Mouse (Mus musculus) small intestine, adult 2 months (tissue): ENCODE results near the gene Klc2. TPM values are rescaled to one million over a fixed set of nuclear protein-coding genes. Genes with fewer than 3 reads are reported as not detected.

Experiments used
- H3K27ac ChIP-seq: fragments of 200-500 bp; 2 replicates; pipeline ENCODE4 v1.5.1; 2012; ENCODE audit warnings: low read depth, low read length, control low read depth, inconsistent platforms; ENCODE audit not compliant: insufficient read depth
- H3K27me3 ChIP-seq: fragments of 200-500 bp; 2 replicates; pipeline ENCODE4 v1.6.1; 2012; ENCODE audit warnings: mild to moderate bottlenecking, moderate library complexity, low read length, inconsistent platforms; ENCODE audit not compliant: control insufficient read depth, insufficient read depth
- H3K36me3 ChIP-seq: fragments of 200-500 bp; 2 replicates; pipeline ENCODE4 v1.6.1; 2012; ENCODE audit warnings: mild to moderate bottlenecking, low read length, control low read depth, inconsistent platforms; ENCODE audit not compliant: control insufficient read depth, insufficient read depth
- H3K4me1 ChIP-seq: fragments of 200-500 bp; 2 replicates; pipeline ENCODE4 v1.6.1; 2012; ENCODE audit warnings: low read length, inconsistent platforms, mixed read lengths; ENCODE audit not compliant: control insufficient read depth, insufficient read depth, insufficient read length
- H3K4me3 ChIP-seq: fragments of 200-500 bp; 2 replicates; pipeline ENCODE4 v1.5.1; 2012; ENCODE audit warnings: low read depth, mild to moderate bottlenecking, control low read depth, inconsistent platforms, low read length, moderate library complexity
- CTCF ChIP-seq: fragments of 200-500 bp; IDR thresholded peaks from 2 replicates; pipeline ENCODE4 v1.5.1; 2012; ENCODE audit warnings: low read depth, mild to moderate bottlenecking, control low read depth, inconsistent platforms, low read length, moderate library complexity, mixed read lengths; ENCODE audit not compliant: insufficient replicate concordance, insufficient read length; ENCODE audit errors: extremely low read depth
- POLR2A ChIP-seq: fragments of 200-500 bp; IDR thresholded peaks from 2 replicates; pipeline ENCODE4 v1.6.1; 2012; ENCODE audit warnings: low read depth, mild to moderate bottlenecking, control low read depth, inconsistent platforms, low read length, moderate library complexity
- WGBS: fragments of 180-500 bp; shearing (Covaris S2); methylation state at CpG from one replicate; pipeline ENCODE4 v1.1.7; 2018; 5-methylcytosine and 5-hydroxymethylcytosine counted together
- polyA plus RNA-seq: library from polyadenylated mRNA; depleted of rRNA; stranded (reverse); fragments of >200 nt; gene quantifications from 2 replicates; pipeline ENCODE4 v1.2.3, GENCODE M21; 2012

Klc2 gene
- polyA plus RNA-seq, 1 experiment, result 19.8 TPM

GRCm38 (mm10) chr19:5071077-5071476 is 47.3 kb downstream of the Klc2 start:
- Histone ChIP-seq H3K36me3 (no peaks in the 10 kb centered on the region), H3K4me3 (peak overlapping the region; percentile 63), H3K4me1 (peaks cover 14% of the 10 kb centered on the region), H3K27ac (no peak overlapping the region), H3K27me3 (peaks cover 27% of the 10 kb centered on the region)
- TF ChIP-seq CTCF (no peak), POLR2A (no peak)
- WGBS, result 43% methylated on average over 11 of the region's 11 CpGs

- H3K4me1 ChIP-seq, result peaks cover 14% of the 10 kb centered on the region
- no peak overlapping the region for H3K27ac ChIP-seq
- peaks cover 27% of the 10 kb centered on the region for H3K27me3 ChIP-seq
- H3K4me3 ChIP-seq, result no peak overlapping the region
- 85% methylated on average over 7 of the region's 7 CpGs for WGBS
- H3K36me3 ChIP-seq, result no peaks in the 10 kb centered on the region
- TF ChIP-seq POLR2A (no peak), CTCF (no peak)
These were observed 48.4 kb downstream of the Klc2 start for GRCm38 (mm10) chr19:5069978-5070377.

DNA sequence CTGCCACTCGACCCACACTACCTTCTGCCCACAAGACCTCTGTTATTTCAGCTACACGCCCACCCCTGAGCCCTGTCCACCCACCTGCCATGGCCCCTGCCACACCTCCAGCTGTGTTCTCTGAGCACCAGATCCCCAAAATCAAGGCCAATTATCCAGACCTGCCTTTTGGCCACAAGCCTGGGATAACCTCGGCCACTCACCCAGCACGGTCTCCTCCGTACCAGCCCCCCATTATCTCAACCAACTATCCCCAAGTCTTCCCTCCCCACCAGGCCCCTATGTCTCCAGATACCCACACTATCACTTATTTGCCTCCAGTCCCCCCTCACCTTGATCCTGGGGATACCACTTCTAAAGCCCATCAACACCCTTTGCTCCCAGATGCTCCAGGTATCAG is 48.9 kb downstream of the Klc2 start:
- Histone ChIP-seq H3K27me3 (peaks cover 27% of the 10 kb centered on the region), H3K27ac (no peak overlapping the region), H3K36me3 (no peaks in the 10 kb centered on the region), H3K4me1 (peaks cover 14% of the 10 kb centered on the region), H3K4me3 (no peak overlapping the region)
- 77% methylated on average over 5 of the region's 5 CpGs for WGBS
- TF ChIP-seq POLR2A (no peak), CTCF (no peak)

- no peak for TF ChIP-seq POLR2A
- no peak for TF ChIP-seq CTCF
- H3K4me1 ChIP-seq, result peaks cover 14% of the 10 kb centered on the region
- no peak overlapping the region for H3K27ac ChIP-seq
- no peaks in the 10 kb centered on the region for H3K36me3 ChIP-seq
- WGBS, result 33% methylated on average over 21 of the region's 21 CpGs
- peak overlapping the region; percentile 61 for H3K4me3 ChIP-seq
- H3K27me3 ChIP-seq, result peaks cover 27% of the 10 kb centered on the region
These were observed 49.7 kb downstream of the Klc2 start for GRCm38 (mm10) chr19:5068570-5069234.

GRCm38 (mm10) chr19:5067867-5068569 is 50.3 kb downstream of the Klc2 start, which contains the start of gene Cd248:
TSS of gene Cd248 (plus strand) at chr19:5068078.
- WGBS, result 3% methylated on average over 55 of the region's 56 CpGs
- H3K36me3 ChIP-seq, result no peaks in the 10 kb centered on the region
- peak within 1 kb of the TSS; percentile 61 for H3K4me3 ChIP-seq
- peak within 1 kb of the TSS; percentile 35 for H3K27ac ChIP-seq
- H3K27me3 ChIP-seq, result peaks cover 27% of the 10 kb centered on the region
- H3K4me1 ChIP-seq, result peaks cover 14% of the 10 kb centered on the region
- TF ChIP-seq POLR2A (no peak), CTCF (no peak)

DNA sequence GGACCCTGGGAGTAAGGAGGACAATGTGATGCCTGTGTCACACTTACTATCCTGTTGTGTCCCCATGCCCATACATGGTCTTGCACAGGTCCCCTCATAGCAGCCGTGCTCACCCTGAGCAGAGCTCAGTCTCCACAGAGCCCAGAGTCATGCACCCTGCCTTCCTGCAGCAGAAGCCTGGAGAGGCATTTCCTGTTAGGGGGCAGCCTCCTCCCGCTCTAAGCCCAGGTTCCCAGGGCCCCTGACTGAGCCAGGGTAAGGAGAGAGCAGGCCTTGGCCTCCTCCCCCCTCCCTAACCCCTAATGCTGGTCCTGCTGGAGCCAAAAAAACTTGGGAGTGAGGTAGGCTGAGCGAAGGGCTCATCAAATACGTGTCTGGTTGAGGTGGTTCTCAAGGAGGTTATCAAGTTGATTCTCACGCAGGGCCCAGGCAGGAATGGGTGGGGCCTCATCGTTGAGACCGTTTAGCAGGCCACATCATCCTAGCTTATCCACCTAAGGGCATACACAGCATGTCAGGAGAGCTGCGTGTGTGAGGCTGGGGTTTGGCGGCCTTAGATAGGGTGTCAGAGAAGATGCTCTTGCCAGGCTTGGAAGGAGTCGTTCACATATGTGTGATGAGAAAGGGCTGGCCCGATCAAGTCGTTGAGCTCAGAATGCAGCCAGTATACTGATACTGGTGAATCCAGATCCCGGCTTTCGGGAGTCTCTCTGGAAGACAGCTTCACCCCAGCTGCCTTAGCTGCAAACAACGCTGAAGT is 51.1 kb downstream of the Klc2 start:
- H3K36me3 ChIP-seq, result no peaks in the 10 kb centered on the region
- H3K27ac ChIP-seq, result peak overlapping the region; percentile 35
- no peak overlapping the region for H3K4me3 ChIP-seq

DNA sequence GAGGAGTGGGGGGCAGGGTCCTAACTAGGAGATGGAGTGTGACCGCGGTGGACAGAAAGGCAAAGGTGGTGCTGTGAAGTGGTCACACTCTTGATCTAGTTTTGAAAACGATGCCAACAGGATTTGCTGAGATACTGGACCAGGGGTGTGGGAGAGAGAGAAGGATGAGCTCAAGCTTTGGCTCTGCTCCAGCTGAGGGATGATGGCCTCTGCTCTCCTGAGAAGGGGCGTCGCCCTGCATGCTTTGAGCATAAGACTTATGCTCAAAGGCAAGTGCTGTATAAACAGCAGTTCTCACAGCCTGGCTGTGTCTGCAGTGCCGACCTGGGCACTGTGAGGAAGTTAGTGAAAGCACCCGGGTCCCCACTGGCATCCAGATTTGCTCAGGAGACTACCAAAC is 53.3 kb downstream of the Klc2 start:
- 36% methylated on average over 7 of the region's 7 CpGs for WGBS
- no peak overlapping the region for H3K27ac ChIP-seq
- peaks cover 14% of the 10 kb centered on the region for H3K4me1 ChIP-seq
- peaks cover 23% of the 10 kb centered on the region for H3K27me3 ChIP-seq
- no peaks in the 10 kb centered on the region for H3K36me3 ChIP-seq
- H3K4me3 ChIP-seq, result no peak overlapping the region
- TF ChIP-seq POLR2A (no peak), CTCF (no peak)

More for the DNA sequence above, 51.1 kb downstream of the Klc2 start:
- no peak for TF ChIP-seq POLR2A
- TF ChIP-seq CTCF, result no peak
- peaks cover 27% of the 10 kb centered on the region for H3K27me3 ChIP-seq
- WGBS, result 13% methylated on average over 15 of the region's 15 CpGs
- peaks cover 14% of the 10 kb centered on the region for H3K4me1 ChIP-seq
